Mouse (Mus musculus) midbrain, embryonic 15.5 days (tissue): ENCODE data around the gene Usp38. TPM values are rescaled to one million over a fixed set of nuclear protein-coding genes. Genes with fewer than 3 reads are reported as not detected.
"Not testable (repeated sequence)": the region's sequence is repeated elsewhere in the genome, so short reads cannot be mapped to it uniquely, and the experiment has no call there.

Experiments
- ATAC-seq: fragments of 200-750 bp; cut with Nextera tagmentation; replicated peaks from 2 replicates; pipeline ENCODE4 v1.8.0; 2017; ENCODE audit warnings: moderate TSS enrichment
- H3K27ac ChIP-seq: fragments of 300-500 bp; sonication (generic); 2 replicates; pipeline ENCODE4 v1.5.1; 2015; ENCODE audit warnings: mild to moderate bottlenecking, inconsistent platforms
- H3K27me3 ChIP-seq: fragments of 300-500 bp; sonication (generic); replicated peaks from 2 replicates; pipeline ENCODE4 v1.6.1; 2015; ENCODE audit warnings: inconsistent platforms
- H3K36me3 ChIP-seq: fragments of 300-500 bp; sonication (generic); replicated peaks from 2 replicates; pipeline ENCODE4 v1.6.1; 2015; ENCODE audit warnings: inconsistent platforms
- H3K4me1 ChIP-seq: fragments of 300-500 bp; sonication (generic); 2 replicates; pipeline ENCODE4 v1.6.1; 2015; ENCODE audit warnings: inconsistent platforms
- H3K4me2 ChIP-seq: fragments of 300-500 bp; sonication (generic); 2 replicates; pipeline ENCODE4 v1.6.1; 2015; ENCODE audit warnings: inconsistent platforms, mild to moderate bottlenecking, moderate library complexity
- H3K4me3 ChIP-seq: fragments of 300-500 bp; sonication (generic); 2 replicates; pipeline ENCODE4 v1.5.1; 2015; ENCODE audit warnings: mild to moderate bottlenecking, inconsistent platforms
- H3K9ac ChIP-seq: fragments of 300-500 bp; sonication (generic); 2 replicates; pipeline ENCODE4 v1.6.1; 2015; ENCODE audit warnings: mild to moderate bottlenecking, inconsistent platforms
- H3K9me3 ChIP-seq: fragments of 300-500 bp; sonication (generic); 2 replicates; pipeline ENCODE4 v1.6.1; 2016; ENCODE audit warnings: inconsistent platforms
- WGBS: fragments of 180-500 bp; shearing (Covaris S2); methylation state at CpG from one replicate; pipeline ENCODE4 v1.1.7; 2015; ENCODE audit warnings: mixed read lengths; 5-methylcytosine and 5-hydroxymethylcytosine counted together
- polyA plus RNA-seq: library from polyadenylated mRNA; unstranded; fragments of >200 nt; fragmentation: Nextera tagmentation; extraction: Ambion mirVana; gene quantifications from 2 replicates; pipeline ENCODE4 v1.2.1, GENCODE M21; 2015

Gene Usp38
- 17.8 and 17.9 TPM in 2 replicates for polyA plus RNA-seq

DNA sequence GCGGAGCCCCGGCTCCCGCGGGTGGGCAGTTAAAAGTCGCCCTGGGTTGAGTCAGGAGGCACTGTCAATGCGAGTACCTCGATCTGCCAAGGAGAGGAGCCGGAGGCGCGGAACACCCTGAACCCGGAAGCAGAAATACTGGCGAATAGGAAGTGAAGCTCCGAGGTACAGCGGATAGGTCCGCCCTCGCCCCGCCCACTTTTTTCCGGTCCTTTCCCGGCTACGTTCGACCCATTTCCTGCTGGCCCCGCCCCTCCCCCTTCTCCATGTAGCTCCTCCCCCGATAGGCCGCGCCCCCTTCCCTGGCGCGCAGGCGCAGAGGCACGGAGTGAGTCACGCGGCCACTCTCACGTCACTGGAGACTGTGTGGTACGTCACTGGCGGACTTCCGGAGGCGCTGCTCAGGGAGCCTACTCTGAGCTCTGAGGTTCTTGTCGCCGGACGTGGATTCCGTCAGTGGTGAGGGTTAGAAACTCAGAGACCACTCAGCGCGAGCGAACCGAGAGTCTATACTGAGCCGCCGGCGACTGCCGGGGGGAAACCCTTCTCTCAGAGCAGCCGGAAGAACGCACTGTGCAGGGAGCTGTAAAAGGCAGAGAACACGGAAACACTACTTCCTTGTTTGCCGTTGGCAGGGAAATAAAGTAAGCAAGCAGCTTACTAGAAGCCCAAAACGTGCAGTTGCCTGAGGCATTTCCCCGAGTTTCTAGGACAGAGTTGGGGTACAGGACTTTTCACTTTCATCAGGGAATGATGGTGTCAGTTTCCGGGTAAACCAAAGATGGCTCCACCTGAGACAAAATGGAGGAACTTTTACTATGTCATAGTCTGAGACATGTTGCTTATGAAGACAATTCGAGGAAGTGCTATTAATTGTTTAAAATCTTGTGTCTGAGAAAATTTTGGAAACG lies at the start of gene Usp38:
Gene Usp38 (minus strand): TSS at position 140 of the 911 bp plus-strand sequence.
- peak within 1 kb of the TSS; percentile 87 for H3K9ac ChIP-seq
- H3K27ac ChIP-seq = peak within 1 kb of the TSS; percentile 97
- peak; percentile 99 for ATAC-seq
- WGBS = 3% methylated on average over 57 of the region's 57 CpGs
- peak within 1 kb of the TSS; percentile 90 for H3K4me2 ChIP-seq
- peak within 1 kb of the TSS; percentile 100 for H3K4me3 ChIP-seq
- H3K9me3 ChIP-seq = no peaks in the 10 kb centered on the region
- peaks cover 38% of the 10 kb centered on the region for H3K4me1 ChIP-seq
- H3K36me3 ChIP-seq = no peaks in the 10 kb centered on the region
- H3K27me3 ChIP-seq = no peaks in the 10 kb centered on the region

DNA sequence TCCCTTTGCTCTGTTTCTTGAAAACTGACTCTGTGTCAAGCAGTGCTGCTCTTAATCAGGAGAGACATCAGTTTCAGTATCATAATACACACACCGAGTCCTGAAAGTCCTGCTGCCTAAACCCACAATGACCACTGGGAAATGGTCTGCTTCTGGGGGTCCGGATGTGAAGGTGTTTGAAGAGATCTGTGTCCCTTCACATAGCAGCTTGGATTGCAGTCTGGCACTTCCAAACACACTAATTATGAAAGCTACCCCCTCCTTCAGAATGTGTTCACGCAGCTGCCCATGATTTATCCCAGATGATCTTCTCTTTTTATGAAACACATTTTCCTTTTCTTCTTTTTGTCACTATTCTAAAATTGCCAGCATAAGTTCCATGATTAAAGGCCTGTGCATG lies 47.8 kb upstream of the Usp38 start:
- H3K36me3 ChIP-seq = no peaks in the 10 kb centered on the region
- no peaks in the 10 kb centered on the region for H3K4me1 ChIP-seq
- H3K4me3 ChIP-seq = no peak overlapping the region
- H3K9me3 ChIP-seq = no peaks in the 10 kb centered on the region
- 70% methylated on average over 3 of the region's 3 CpGs for WGBS
- no peak overlapping the region for H3K4me2 ChIP-seq
- H3K27ac ChIP-seq = no peak overlapping the region
- H3K9ac ChIP-seq = no peak overlapping the region
- no peaks in the 10 kb centered on the region for H3K27me3 ChIP-seq
- ATAC-seq = no peak

GRCm38 (mm10) chr8:81061950-81062349 lies 47.2 kb upstream of the Usp38 start:
- Histone ChIP-seq H3K4me2 (no peak overlapping the region), H3K9ac (no peak overlapping the region), H3K27ac (no peak overlapping the region), H3K9me3 (no peaks in the 10 kb centered on the region), H3K36me3 (no peaks in the 10 kb centered on the region), H3K27me3 (no peaks in the 10 kb centered on the region), H3K4me3 (no peak overlapping the region), H3K4me1 (no peaks in the 10 kb centered on the region)
- 46% methylated on average over 3 of the region's 3 CpGs for WGBS
- ATAC-seq = peak; percentile 87

GRCm38 (mm10) chr8:81044201-81044600 lies 29.5 kb upstream of the Usp38 start:
- no peak overlapping the region for H3K4me2 ChIP-seq
- ATAC-seq = no peak
- H3K27me3 ChIP-seq = no peaks in the 10 kb centered on the region
- no peaks in the 10 kb centered on the region for H3K9me3 ChIP-seq
- no peak overlapping the region for H3K27ac ChIP-seq
- no peak overlapping the region for H3K4me3 ChIP-seq
- no peaks in the 10 kb centered on the region for H3K36me3 ChIP-seq
- 45% methylated on average over 3 of the region's 3 CpGs for WGBS
- no peak overlapping the region for H3K9ac ChIP-seq
- H3K4me1 ChIP-seq = no peaks in the 10 kb centered on the region

- ATAC-seq = no peak
- no peak overlapping the region for H3K9ac ChIP-seq
- H3K4me3 ChIP-seq = no peak overlapping the region
- H3K4me2 ChIP-seq = no peak overlapping the region
- peaks cover 3% of the 10 kb centered on the region; the same call in 1 of the 2 replicates for H3K9me3 ChIP-seq
- no peaks in the 10 kb centered on the region for H3K4me1 ChIP-seq
- no peaks in the 10 kb centered on the region for H3K36me3 ChIP-seq
- no peak overlapping the region for H3K27ac ChIP-seq
- 42% methylated on average over 2 of the region's 2 CpGs for WGBS
- H3K27me3 ChIP-seq = no peaks in the 10 kb centered on the region
Observed at GRCm38 (mm10) chr8:81027991-81028390, 13.3 kb upstream of the Usp38 start.

GRCm38 (mm10) chr8:81017548-81017947 lies 2.8 kb upstream of the Usp38 start:
- not testable (repeated sequence) for H3K27me3 ChIP-seq, H3K4me3 ChIP-seq, H3K36me3 ChIP-seq, H3K9ac ChIP-seq, ATAC-seq, H3K27ac ChIP-seq, H3K4me2 ChIP-seq, H3K9me3 ChIP-seq
- H3K4me1 ChIP-seq = peaks cover 18% of the 10 kb centered on the region
- WGBS = 90% methylated on average over 8 of the region's 8 CpGs

DNA sequence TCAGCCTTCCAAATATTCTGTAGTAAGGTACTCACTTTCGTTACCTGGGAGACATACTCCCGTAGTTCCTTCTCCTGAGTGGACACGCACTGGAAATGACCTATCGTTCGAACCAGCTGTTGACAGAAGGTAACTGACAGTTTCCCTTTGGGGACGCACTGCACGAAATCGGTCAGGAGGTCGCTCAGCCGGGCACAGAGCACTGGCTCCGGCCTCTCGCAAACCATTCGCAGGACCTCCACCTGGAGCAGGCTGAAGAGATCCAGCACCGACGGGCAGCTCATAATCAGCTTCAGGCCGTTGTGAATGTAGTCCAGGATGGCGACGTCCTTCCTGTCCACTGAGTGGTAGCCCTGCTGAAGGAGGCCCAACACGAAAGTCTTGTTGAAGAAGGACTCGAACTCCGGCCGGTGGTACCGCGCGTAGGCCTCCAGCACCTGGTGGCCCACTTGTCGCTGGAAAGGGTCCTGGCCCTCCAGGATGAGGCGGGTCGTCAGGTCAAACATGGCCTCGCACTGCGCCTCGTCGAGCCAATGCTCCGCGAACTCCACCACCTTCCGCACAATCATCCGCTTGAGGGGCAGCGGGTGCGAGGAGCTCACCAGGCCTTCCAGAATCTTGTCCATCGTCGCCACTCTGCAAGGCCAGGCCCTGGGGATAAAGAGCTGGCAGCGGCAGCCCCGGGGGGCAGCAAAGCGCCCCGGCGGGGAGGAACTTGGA lies 757 bp downstream of the Usp38 start:
- 5% methylated on average over 45 of the region's 45 CpGs for WGBS
- no peak for ATAC-seq
- peak overlapping the region; percentile 90 for H3K4me2 ChIP-seq
- peaks cover 40% of the 10 kb centered on the region for H3K4me1 ChIP-seq
- no peaks in the 10 kb centered on the region for H3K27me3 ChIP-seq
- no peaks in the 10 kb centered on the region for H3K9me3 ChIP-seq
- H3K4me3 ChIP-seq = peak overlapping the region; percentile 100
- no peaks in the 10 kb centered on the region for H3K36me3 ChIP-seq
- peak overlapping the region; percentile 83 for H3K27ac ChIP-seq
- H3K9ac ChIP-seq = peak overlapping the region; percentile 87

GRCm38 (mm10) chr8:81012699-81013098 lies 2.0 kb downstream of the Usp38 start:
- ATAC-seq = no peak
- Histone ChIP-seq H3K27me3 (no peaks in the 10 kb centered on the region), H3K27ac (no peak overlapping the region), H3K36me3 (peaks cover 7% of the 10 kb centered on the region; the same call in 1 of the 2 replicates), H3K9ac (peak overlapping the region; percentile 87), H3K4me3 (peak overlapping the region; percentile 100), H3K9me3 (no peaks in the 10 kb centered on the region), H3K4me2 (peak overlapping the region; percentile 90), H3K4me1 (peaks cover 40% of the 10 kb centered on the region)
- 84% methylated on average over 2 of the region's 2 CpGs for WGBS

DNA sequence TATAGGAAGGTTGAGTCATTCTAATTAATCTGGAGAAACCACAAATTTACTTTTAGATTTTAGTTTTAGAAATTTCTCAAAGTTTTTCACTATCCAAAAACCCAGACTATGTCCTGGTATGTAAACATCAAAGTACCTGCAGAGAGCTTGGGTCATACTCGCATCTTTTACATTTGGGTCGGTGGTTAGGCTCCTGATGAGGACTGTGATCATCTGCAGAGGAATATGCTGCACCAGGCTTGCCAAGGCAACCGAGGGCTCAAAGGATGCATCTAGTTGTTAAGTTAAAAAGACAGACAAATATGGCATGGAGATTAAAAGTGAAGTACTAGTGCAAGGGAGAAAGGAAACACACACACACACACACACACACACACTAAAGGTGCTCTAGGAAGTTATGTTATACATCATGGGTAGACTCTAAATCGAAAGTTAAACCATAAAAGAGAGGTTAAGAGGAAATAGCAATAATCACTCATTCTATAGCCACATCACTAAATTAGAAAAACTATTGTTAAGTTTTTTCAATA lies 2.6 kb downstream of the Usp38 start:
- H3K4me3 ChIP-seq = no peak overlapping the region
- ATAC-seq = no peak

DNA sequence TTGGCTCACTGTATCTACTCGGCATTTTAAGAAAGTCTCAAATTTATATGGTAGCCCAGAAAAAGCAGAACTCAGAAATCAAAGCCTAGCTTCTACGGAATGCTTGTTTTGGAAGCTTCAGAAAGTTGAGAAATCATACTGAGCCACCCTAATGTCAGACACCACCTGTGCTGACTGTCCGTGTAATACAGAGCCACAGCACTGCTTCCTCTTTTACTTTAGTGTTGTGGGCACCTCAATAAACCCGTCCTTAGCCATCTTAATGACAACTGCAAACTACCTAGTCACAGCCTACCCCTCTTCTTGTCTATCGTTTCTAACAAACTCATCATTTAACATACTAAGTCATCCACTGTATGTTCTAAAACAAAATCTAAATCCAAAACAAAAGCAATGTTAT lies 4.3 kb downstream of the Usp38 start:
- peaks cover 7% of the 10 kb centered on the region; the same call in 1 of the 2 replicates for H3K36me3 ChIP-seq
- no peak for ATAC-seq
- WGBS = 92% methylated on average over 5 of the region's 5 CpGs
- no peak overlapping the region for H3K27ac ChIP-seq
- no peak overlapping the region for H3K9ac ChIP-seq
- H3K4me2 ChIP-seq = no peak overlapping the region
- H3K4me3 ChIP-seq = no peak overlapping the region
- no peaks in the 10 kb centered on the region for H3K27me3 ChIP-seq
- H3K9me3 ChIP-seq = no peaks in the 10 kb centered on the region
- H3K4me1 ChIP-seq = peaks cover 36% of the 10 kb centered on the region

More for the DNA sequence above, 2.6 kb downstream of the Usp38 start:
- Histone ChIP-seq H3K27ac (no peak overlapping the region), H3K4me1 (peaks cover 40% of the 10 kb centered on the region), H3K9ac (no peak overlapping the region), H3K36me3 (peaks cover 7% of the 10 kb centered on the region; the same call in 1 of the 2 replicates), H3K27me3 (no peaks in the 10 kb centered on the region), H3K9me3 (no peaks in the 10 kb centered on the region), H3K4me2 (peak overlapping the region; percentile 90)
- 87% methylated on average over 4 of the region's 4 CpGs for WGBS

- ATAC-seq = no peak
- H3K4me3 ChIP-seq = no peak overlapping the region
- 87% methylated on average over 1 of the region's 1 CpGs for WGBS
- H3K4me2 ChIP-seq = no peak overlapping the region
- no peak overlapping the region for H3K27ac ChIP-seq
- H3K27me3 ChIP-seq = no peaks in the 10 kb centered on the region
- H3K36me3 ChIP-seq = peaks cover 38% of the 10 kb centered on the region
- no peak overlapping the region for H3K9ac ChIP-seq
- H3K9me3 ChIP-seq = no peaks in the 10 kb centered on the region
- peaks cover 3% of the 10 kb centered on the region; the same call in 1 of the 2 replicates for H3K4me1 ChIP-seq
Observed at GRCm38 (mm10) chr8:81005114-81005513, 9.6 kb downstream of the Usp38 start.

- H3K36me3 ChIP-seq = peaks cover 47% of the 10 kb centered on the region
- no peak overlapping the region for H3K4me3 ChIP-seq
- H3K9me3 ChIP-seq = no peaks in the 10 kb centered on the region
- no peak overlapping the region for H3K27ac ChIP-seq
- H3K9ac ChIP-seq = no peak overlapping the region
- WGBS = 28% methylated on average over 1 of the region's 1 CpGs
- no peaks in the 10 kb centered on the region for H3K4me1 ChIP-seq
- H3K4me2 ChIP-seq = no peak overlapping the region
- ATAC-seq = no peak
- no peaks in the 10 kb centered on the region for H3K27me3 ChIP-seq
Observed at GRCm38 (mm10) chr8:80996632-80997031, 18.1 kb downstream of the Usp38 start.
